Mouse (Mus musculus) NIH3T3 (cell line): ENCODE measurements around the gene Zfp536.

Experiments
- DNase-seq: peaks from one replicate; pipeline ENCODE4 v3.0.0-alpha.2; 2012; ENCODE audit warnings: low read depth

Zfp536 gene

GRCm38 (mm10) chr7:37466477-37467243 is 306.8 kb downstream of the Zfp536 start:
- DNase-seq, result no peak

- DNase-seq, result no peak
These were observed 309.2 kb downstream of the Zfp536 start for GRCm38 (mm10) chr7:37464186-37464721.

GRCm38 (mm10) chr7:37447523-37447922 is 325.9 kb downstream of the Zfp536 start:
- no peak for DNase-seq

GRCm38 (mm10) chr7:37439912-37440311 is 333.5 kb downstream of the Zfp536 start:
- DNase-seq, result no peak

- no peak for DNase-seq
These were observed 334.2 kb downstream of the Zfp536 start for GRCm38 (mm10) chr7:37439117-37439844.

GRCm38 (mm10) chr7:37437887-37438286 is 335.6 kb downstream of the Zfp536 start:
- no peak for DNase-seq

GRCm38 (mm10) chr7:37433156-37433555 is 340.3 kb downstream of the Zfp536 start:
- no peak for DNase-seq

GRCm38 (mm10) chr7:37431471-37431870 is 342.0 kb downstream of the Zfp536 start:
- no peak for DNase-seq

GRCm38 (mm10) chr7:37426061-37426460 is 347.4 kb downstream of the Zfp536 start:
- DNase-seq, result no peak

- no peak for DNase-seq
These were observed 350.5 kb downstream of the Zfp536 start for GRCm38 (mm10) chr7:37422966-37423365.
